Mouse (Mus musculus): ENCODE results near the gene Med20. TPM values are rescaled to one million over a fixed set of nuclear protein-coding genes. Genes with fewer than 3 reads are reported as not detected.
A peak's percentile ranks its signal among the peaks of the same experiment; 100 is the strongest.

Gene Med20
- polyA plus RNA-seq, 1 experiment from 2014 or later, result 47.0 TPM

GRCm38 (mm10) chr17:47629717-47630677 lies 18.6 kb downstream of the Med20 start:
- Histone ChIP-seq H3K4me2 (ENCODE audit: low read length) (peak overlapping the region; percentile 67), H3K9ac (ENCODE audit: low read depth, low read length) (peak overlapping the region; percentile 72), H3K9me3 (replicated peaks; ENCODE audit: control insufficient read depth, low read length, poor library complexity, severe bottlenecking) (no peaks in the 10 kb centered on the region), H3K4me3 (ENCODE audit: low read depth, low read length) (peak overlapping the region; percentile 51), H3K36me3 (ENCODE audit: control insufficient read depth, insufficient read depth, low read length) (0 out of 2 replicates have a peak, but pooled peaks cover 1% of the 10 kb centered on the region), H3K4me1 (ENCODE audit: control insufficient read depth, insufficient read depth, low read length) (peaks cover 31% of the 10 kb centered on the region), H3K27ac (ENCODE audit: low read length) (peak overlapping the region; percentile 97), H3K27me3 (ENCODE audit: control insufficient read depth, insufficient read depth, low read depth, low read length) (no peaks in the 10 kb centered on the region)
- peak; percentile 58 for ATAC-seq
- WGBS, result 0% methylated on average over 56 of the region's 61 CpGs

DNA sequence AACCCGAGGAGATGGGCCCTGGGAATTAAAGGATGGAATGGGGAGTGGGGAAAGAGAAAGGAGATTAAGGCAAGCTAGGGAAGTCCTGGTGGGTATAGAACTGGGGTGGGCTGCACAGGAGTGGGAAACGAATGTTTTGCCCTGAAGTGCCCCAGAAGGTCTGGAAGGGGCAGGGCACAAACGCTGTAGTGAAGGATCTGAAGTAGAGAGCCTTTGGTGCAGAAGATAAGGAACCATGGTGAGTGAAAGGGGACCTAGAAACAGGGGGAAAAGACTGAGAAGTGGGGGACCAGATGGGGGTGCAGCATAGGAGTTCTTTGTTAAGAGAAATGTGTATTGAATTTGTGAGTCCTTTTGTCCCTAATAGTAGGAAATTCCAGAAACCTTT lies 19.3 kb downstream of the Med20 start, which contains the start of gene Usp49:
Gene Usp49, plus strand, starts transcription at position 13 of the 388 bp plus-strand sequence.
- peak within 1 kb of the TSS; percentile 51 for H3K4me3 ChIP-seq (ENCODE audit: low read depth, low read length)
- WGBS, result 0% methylated on average over 3 of the region's 3 CpGs
- no peaks in the 10 kb centered on the region for H3K9me3 ChIP-seq (replicated peaks; ENCODE audit: control insufficient read depth, low read length, poor library complexity, severe bottlenecking)
- no peaks in the 10 kb centered on the region for H3K27me3 ChIP-seq (ENCODE audit: control insufficient read depth, insufficient read depth, low read depth, low read length)
- peak within 1 kb of the TSS; percentile 97 for H3K27ac ChIP-seq (ENCODE audit: low read length)
- peak within 1 kb of the TSS; percentile 72 for H3K9ac ChIP-seq (ENCODE audit: low read depth, low read length)
- H3K4me2 ChIP-seq (ENCODE audit: low read length), result peak within 1 kb of the TSS; percentile 67
- no peak for ATAC-seq
- peaks cover 31% of the 10 kb centered on the region for H3K4me1 ChIP-seq (ENCODE audit: control insufficient read depth, insufficient read depth, low read length)
- no peaks in the 10 kb centered on the region; the same call in 1 of the 2 replicates for H3K36me3 ChIP-seq (ENCODE audit: control insufficient read depth, insufficient read depth, low read length)

DNA sequence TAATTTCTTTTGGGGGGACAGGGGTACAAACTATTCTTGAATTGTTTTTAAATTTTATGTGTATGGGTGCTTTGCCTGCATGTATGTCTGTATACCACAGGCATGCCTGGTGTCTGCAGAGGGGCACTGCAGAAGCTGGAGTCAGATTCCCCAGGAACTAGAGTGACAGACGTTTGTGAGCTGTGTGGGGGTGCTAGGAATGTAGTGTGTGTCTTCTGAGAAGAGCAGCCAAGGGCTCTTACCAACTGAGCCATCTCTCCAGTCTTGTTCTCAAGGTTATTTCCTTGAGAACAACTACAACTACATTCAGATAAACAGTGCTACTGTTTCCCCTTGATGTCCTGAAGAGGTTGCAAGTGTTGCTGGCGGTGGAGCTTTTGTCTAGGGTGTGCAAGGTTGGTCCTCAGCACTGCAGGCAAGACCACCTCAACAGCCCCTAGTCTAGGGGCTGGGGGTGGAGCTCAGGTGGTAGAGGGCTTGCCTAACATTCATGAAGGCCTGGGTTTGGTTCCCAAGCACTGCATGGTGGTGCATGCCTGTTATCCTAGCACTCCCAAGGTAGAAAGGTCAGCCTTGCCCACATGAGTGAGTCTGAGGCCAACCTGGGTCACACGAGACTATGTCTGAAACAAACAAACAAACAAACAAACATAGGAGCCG lies 20.9 kb downstream of the Med20 start:
- Histone ChIP-seq H3K27ac (ENCODE audit: low read length) (no peak overlapping the region), H3K27me3 (ENCODE audit: control insufficient read depth, insufficient read depth, low read depth, low read length) (no peaks in the 10 kb centered on the region), H3K4me1 (ENCODE audit: control insufficient read depth, insufficient read depth, low read length) (peaks cover 31% of the 10 kb centered on the region), H3K4me3 (ENCODE audit: low read depth, low read length) (no peak overlapping the region), H3K4me2 (ENCODE audit: low read length) (peak overlapping the region; percentile 22; the same call in 1 of the 2 replicates), H3K36me3 (ENCODE audit: control insufficient read depth, insufficient read depth, low read length) (no peaks in the 10 kb centered on the region; the same call in 1 of the 2 replicates), H3K9me3 (replicated peaks; ENCODE audit: control insufficient read depth, low read length, poor library complexity, severe bottlenecking) (no peaks in the 10 kb centered on the region), H3K9ac (ENCODE audit: low read depth, low read length) (no peak overlapping the region)
- 69% methylated on average over 4 of the region's 4 CpGs for WGBS
- ATAC-seq, result no peak

DNA sequence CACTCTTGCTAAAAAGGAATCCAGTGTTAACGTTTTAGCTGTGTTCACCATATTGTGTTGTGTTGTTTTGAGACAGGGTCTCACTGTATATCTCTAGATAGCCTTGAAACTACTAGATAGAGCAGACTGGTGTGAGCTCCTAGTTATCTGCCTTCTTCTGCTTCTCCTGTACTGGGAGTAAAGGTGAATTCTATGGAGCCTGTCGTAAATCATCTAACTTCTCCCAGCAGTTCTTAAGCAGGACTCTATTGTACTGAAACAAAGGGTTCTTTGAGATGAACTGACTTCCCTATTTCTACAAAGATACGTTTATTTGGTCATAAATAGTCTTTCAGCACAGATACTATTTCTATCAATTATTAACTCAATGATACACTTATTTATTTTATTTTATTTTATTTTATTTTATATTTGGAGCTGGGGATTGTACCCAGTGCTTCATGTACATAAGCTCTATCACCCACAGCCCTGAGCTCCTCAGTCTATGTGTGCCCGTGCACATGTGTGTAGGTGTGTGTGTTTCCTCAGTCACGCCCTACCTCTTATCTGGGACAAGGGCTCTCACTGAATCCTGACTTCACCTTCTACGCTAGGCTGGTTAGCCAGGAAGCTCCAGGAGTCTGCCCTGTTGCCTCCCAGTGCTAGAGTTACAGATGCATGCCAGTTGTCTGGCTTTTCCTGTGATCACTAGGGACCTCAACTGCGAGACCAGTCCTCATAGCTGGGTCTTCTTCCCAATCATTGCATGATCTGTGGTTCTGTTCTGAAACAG lies 22.8 kb downstream of the Med20 start:
- Histone ChIP-seq H3K4me3 (ENCODE audit: low read depth, low read length) (no peak overlapping the region), H3K27ac (ENCODE audit: low read length) (no peak overlapping the region), H3K9me3 (replicated peaks; ENCODE audit: control insufficient read depth, low read length, poor library complexity, severe bottlenecking) (no peaks in the 10 kb centered on the region), H3K36me3 (ENCODE audit: control insufficient read depth, insufficient read depth, low read length) (no peaks in the 10 kb centered on the region; the same call in 1 of the 2 replicates), H3K27me3 (ENCODE audit: control insufficient read depth, insufficient read depth, low read depth, low read length) (no peaks in the 10 kb centered on the region), H3K9ac (ENCODE audit: low read depth, low read length) (no peak overlapping the region), H3K4me1 (ENCODE audit: control insufficient read depth, insufficient read depth, low read length) (peaks cover 23% of the 10 kb centered on the region), H3K4me2 (ENCODE audit: low read length) (no peak overlapping the region)
- 80% methylated on average over 7 of the region's 7 CpGs for WGBS
- ATAC-seq, result no peak

- H3K4me3 ChIP-seq (ENCODE audit: low read depth, low read length), result no peak overlapping the region
- H3K9me3 ChIP-seq (replicated peaks; ENCODE audit: control insufficient read depth, low read length, poor library complexity, severe bottlenecking), result no peaks in the 10 kb centered on the region
- no peak overlapping the region for H3K9ac ChIP-seq (ENCODE audit: low read depth, low read length)
- H3K27ac ChIP-seq (ENCODE audit: low read length), result no peak overlapping the region
- no peaks in the 10 kb centered on the region for H3K36me3 ChIP-seq (ENCODE audit: control insufficient read depth, insufficient read depth, low read length)
- peaks cover 2% of the 10 kb centered on the region; the same call in 1 of the 2 replicates for H3K4me1 ChIP-seq (ENCODE audit: control insufficient read depth, insufficient read depth, low read length)
- H3K4me2 ChIP-seq (ENCODE audit: low read length), result no peak overlapping the region
- 79% methylated on average over 2 of the region's 2 CpGs for WGBS
- no peak for ATAC-seq
- H3K27me3 ChIP-seq (ENCODE audit: control insufficient read depth, insufficient read depth, low read depth, low read length), result no peaks in the 10 kb centered on the region
Measured at GRCm38 (mm10) chr17:47642992-47643391, 31.6 kb downstream of the Med20 start.

DNA sequence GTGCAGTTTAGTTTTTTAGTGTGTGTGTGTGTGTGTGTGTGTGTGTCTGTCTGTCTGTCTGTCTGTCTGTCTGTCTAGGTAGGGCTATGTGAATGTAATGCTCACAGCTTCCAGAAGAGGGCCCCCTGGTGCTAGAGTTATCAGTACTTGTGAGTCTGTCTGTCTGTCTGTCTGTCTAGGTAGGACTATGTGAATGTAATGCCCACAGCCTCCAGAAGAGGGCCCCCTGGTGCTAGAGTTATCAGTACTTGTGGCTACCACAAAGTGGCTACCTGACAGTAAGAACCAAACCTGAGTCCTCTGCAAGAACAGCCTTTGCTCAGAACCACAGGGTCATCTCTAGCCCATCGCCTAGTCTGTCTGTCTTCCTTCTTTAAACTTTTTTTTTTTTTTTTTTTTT lies 35.3 kb downstream of the Med20 start:
- H3K4me2 ChIP-seq (ENCODE audit: low read length), result no peak overlapping the region
- H3K4me1 ChIP-seq (ENCODE audit: control insufficient read depth, insufficient read depth, low read length), result no peaks in the 10 kb centered on the region
- no peak overlapping the region for H3K4me3 ChIP-seq (ENCODE audit: low read depth, low read length)
- no peaks in the 10 kb centered on the region for H3K36me3 ChIP-seq (ENCODE audit: control insufficient read depth, insufficient read depth, low read length)
- WGBS, result 83% methylated on average over 1 of the region's 1 CpGs
- ATAC-seq, result no peak
- H3K27me3 ChIP-seq (ENCODE audit: control insufficient read depth, insufficient read depth, low read depth, low read length), result no peaks in the 10 kb centered on the region
- no peak overlapping the region for H3K9ac ChIP-seq (ENCODE audit: low read depth, low read length)
- H3K9me3 ChIP-seq (replicated peaks; ENCODE audit: control insufficient read depth, low read length, poor library complexity, severe bottlenecking), result no peaks in the 10 kb centered on the region
- no peak overlapping the region for H3K27ac ChIP-seq (ENCODE audit: low read length)

DNA sequence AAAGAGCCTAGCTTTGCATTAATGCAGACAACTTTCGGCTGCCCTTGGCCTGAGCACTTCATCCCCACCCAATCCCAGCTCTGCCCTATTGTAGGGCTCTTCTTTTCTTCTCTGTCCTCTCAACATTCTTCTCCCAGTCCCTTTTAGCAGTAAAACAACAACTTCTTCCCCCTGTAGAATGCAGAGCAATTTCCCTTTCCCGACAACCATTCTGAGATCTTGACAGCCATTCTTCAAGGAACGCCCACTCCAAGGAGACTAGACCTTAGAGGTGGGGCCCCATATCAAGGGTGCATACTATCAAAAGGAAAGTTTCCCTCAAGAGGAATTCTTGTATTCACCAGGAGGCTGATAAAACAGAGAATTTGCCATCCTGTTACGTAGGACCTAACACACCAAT lies 37.6 kb downstream of the Med20 start:
- no peak for ATAC-seq
- H3K4me1 ChIP-seq (ENCODE audit: control insufficient read depth, insufficient read depth, low read length), result no peaks in the 10 kb centered on the region
- H3K27ac ChIP-seq (ENCODE audit: low read length), result no peak overlapping the region
- H3K4me2 ChIP-seq (ENCODE audit: low read length), result no peak overlapping the region
- H3K9ac ChIP-seq (ENCODE audit: low read depth, low read length), result no peak overlapping the region
- H3K4me3 ChIP-seq (ENCODE audit: low read depth, low read length), result no peak overlapping the region
- no peaks in the 10 kb centered on the region for H3K36me3 ChIP-seq (ENCODE audit: control insufficient read depth, insufficient read depth, low read length)
- 36% methylated on average over 4 of the region's 4 CpGs for WGBS
- no peaks in the 10 kb centered on the region for H3K9me3 ChIP-seq (replicated peaks; ENCODE audit: control insufficient read depth, low read length, poor library complexity, severe bottlenecking)
- H3K27me3 ChIP-seq (ENCODE audit: control insufficient read depth, insufficient read depth, low read depth, low read length), result no peaks in the 10 kb centered on the region

- ATAC-seq, result no peak
Measured at GRCm38 (mm10) chr17:47651953-47652352, 40.6 kb downstream of the Med20 start.

More at GRCm38 (mm10) chr17:47651953-47652352, 40.6 kb downstream of the Med20 start:
- Histone ChIP-seq H3K9me3 (replicated peaks; ENCODE audit: control insufficient read depth, low read length, poor library complexity, severe bottlenecking) (no peaks in the 10 kb centered on the region), H3K27ac (ENCODE audit: low read length) (no peak overlapping the region), H3K4me2 (ENCODE audit: low read length) (no peak overlapping the region), H3K9ac (ENCODE audit: low read depth, low read length) (no peak overlapping the region), H3K36me3 (ENCODE audit: control insufficient read depth, insufficient read depth, low read length) (no peaks in the 10 kb centered on the region), H3K4me1 (ENCODE audit: control insufficient read depth, insufficient read depth, low read length) (no peaks in the 10 kb centered on the region), H3K4me3 (ENCODE audit: low read depth, low read length) (no peak overlapping the region), H3K27me3 (ENCODE audit: control insufficient read depth, insufficient read depth, low read depth, low read length) (no peaks in the 10 kb centered on the region)
- 66% methylated on average over 2 of the region's 2 CpGs for WGBS

Data from midbrain, embryonic 16.5 days (tissue).